Mouse (Mus musculus) limb, embryonic 14.5 days (tissue): Measurements from ENCODE around the gene Hlcs. TPM values are rescaled to one million over a fixed set of nuclear protein-coding genes. Genes with fewer than 3 reads are reported as not detected.

Source experiments
- ATAC-seq: fragments of 200-750 bp; cut with Nextera tagmentation; 2 replicates; pipeline ENCODE4 v1.8.0; 2017; ENCODE audit warnings: low read depth, moderate number of reproducible peaks, moderate TSS enrichment; ENCODE audit not compliant: low FRiP score
- DNase-seq: peaks from one replicate; pipeline ENCODE4 v3.0.0-alpha.2; 2015; ENCODE audit warnings: low spot score
- H3K27ac ChIP-seq: fragments of 300-500 bp; sonication (generic); replicated peaks from 2 replicates; pipeline ENCODE4 v1.5.1; 2014; ENCODE audit warnings: low read depth, mild to moderate bottlenecking, low read length, moderate library complexity, mixed read lengths
- H3K27me3 ChIP-seq: fragments of 300-500 bp; sonication (generic); 2 replicates; pipeline ENCODE4 v1.6.1; 2014; ENCODE audit warnings: low read length, mixed read lengths; ENCODE audit not compliant: control insufficient read depth, insufficient read depth
- H3K36me3 ChIP-seq: fragments of 300-500 bp; sonication (generic); 2 replicates; pipeline ENCODE4 v1.6.1; 2014; ENCODE audit warnings: mild to moderate bottlenecking, low read length, moderate library complexity, mixed read lengths; ENCODE audit not compliant: control insufficient read depth, insufficient read depth
- H3K4me1 ChIP-seq: fragments of 300-500 bp; sonication (generic); 2 replicates; pipeline ENCODE4 v1.6.1; 2014; ENCODE audit warnings: antibody characterized with exemption, low read length, mixed read lengths; ENCODE audit not compliant: control insufficient read depth, insufficient read depth
- H3K4me2 ChIP-seq: fragments of 300-500 bp; sonication (generic); replicated peaks from 2 replicates; pipeline ENCODE4 v1.6.1; 2014; ENCODE audit warnings: low read depth, mild to moderate bottlenecking, low read length, moderate library complexity; ENCODE audit not compliant: severe bottlenecking
- H3K4me3 ChIP-seq: fragments of 300-500 bp; sonication (generic); replicated peaks from 2 replicates; pipeline ENCODE4 v1.5.1; 2014; ENCODE audit warnings: low read length
- H3K9ac ChIP-seq: fragments of 300-500 bp; sonication (generic); 2 replicates; pipeline ENCODE4 v1.6.1; 2014; ENCODE audit warnings: mild to moderate bottlenecking, low read depth, low read length, moderate library complexity; ENCODE audit not compliant: severe bottlenecking
- H3K9me3 ChIP-seq: fragments of 300-500 bp; sonication (generic); 2 replicates; pipeline ENCODE4 v1.6.1; 2016; ENCODE audit warnings: low read length; ENCODE audit not compliant: control insufficient read depth
- POLR2A ChIP-seq: fragments of 200-500 bp; IDR thresholded peaks from 2 replicates; pipeline ENCODE4 v1.8.0; 2012; ENCODE audit warnings: inconsistent platforms, mild to moderate bottlenecking, moderate library complexity, borderline replicate concordance; ENCODE audit not compliant: insufficient read depth, insufficient read length; ENCODE audit errors: extremely low read depth
- WGBS: fragments of 180-500 bp; shearing (Covaris S2); extraction: QIAGEN DNeasy Blood & Tissue Kit; methylation state at CpG from one replicate; pipeline ENCODE4 v1.1.7; 2014; 5-methylcytosine and 5-hydroxymethylcytosine counted together
- polyA plus RNA-seq, 2 experiments: library from polyadenylated mRNA; depleted of rRNA in 1 of 2; stranded (reverse) in 1 of 2; unstranded in 1 of 2; fragments of >200 nt; fragmentation: Nextera tagmentation in 1 of 2; extraction: Ambion mirVana in 1 of 2; gene quantifications; 2 replicates each; pipeline versions ENCODE4 v1.2.1 to v1.2.3; 2012 to 2014

Gene Hlcs
- polyA plus RNA-seq, 2 experiments, result 6.3 to 7.1 TPM

DNA sequence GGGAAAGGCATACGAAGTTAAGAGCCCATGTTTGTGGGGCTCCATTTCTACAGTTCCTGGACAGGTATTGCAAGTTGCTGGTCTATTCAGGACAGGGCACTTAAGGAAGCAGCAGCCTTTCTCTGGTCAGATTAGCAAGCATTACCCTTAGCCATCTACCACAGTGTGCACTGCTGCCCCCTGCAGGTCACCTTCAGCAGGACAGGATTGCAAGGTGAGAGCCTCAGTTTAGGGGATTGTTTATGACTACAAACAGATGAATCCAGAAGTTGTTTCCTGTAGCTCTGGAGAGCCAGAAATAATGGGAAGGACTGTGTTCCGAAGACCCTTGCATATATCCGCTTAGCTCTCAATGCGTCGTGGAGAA, 18.5 kb upstream of the Hlcs start:
- no peak for ATAC-seq
- WGBS, result 61% methylated on average over 5 of the region's 5 CpGs
- Histone ChIP-seq H3K36me3 (no peaks in the 10 kb centered on the region), H3K4me1 (peaks cover 12% of the 10 kb centered on the region), H3K27me3 (peaks cover 19% of the 10 kb centered on the region), H3K27ac (no peak overlapping the region), H3K4me2 (no peak overlapping the region), H3K9ac (no peak overlapping the region), H3K9me3 (no peaks in the 10 kb centered on the region), H3K4me3 (no peak overlapping the region)
- no peak for DNase-seq
- TF ChIP-seq POLR2A, result no peak

DNA sequence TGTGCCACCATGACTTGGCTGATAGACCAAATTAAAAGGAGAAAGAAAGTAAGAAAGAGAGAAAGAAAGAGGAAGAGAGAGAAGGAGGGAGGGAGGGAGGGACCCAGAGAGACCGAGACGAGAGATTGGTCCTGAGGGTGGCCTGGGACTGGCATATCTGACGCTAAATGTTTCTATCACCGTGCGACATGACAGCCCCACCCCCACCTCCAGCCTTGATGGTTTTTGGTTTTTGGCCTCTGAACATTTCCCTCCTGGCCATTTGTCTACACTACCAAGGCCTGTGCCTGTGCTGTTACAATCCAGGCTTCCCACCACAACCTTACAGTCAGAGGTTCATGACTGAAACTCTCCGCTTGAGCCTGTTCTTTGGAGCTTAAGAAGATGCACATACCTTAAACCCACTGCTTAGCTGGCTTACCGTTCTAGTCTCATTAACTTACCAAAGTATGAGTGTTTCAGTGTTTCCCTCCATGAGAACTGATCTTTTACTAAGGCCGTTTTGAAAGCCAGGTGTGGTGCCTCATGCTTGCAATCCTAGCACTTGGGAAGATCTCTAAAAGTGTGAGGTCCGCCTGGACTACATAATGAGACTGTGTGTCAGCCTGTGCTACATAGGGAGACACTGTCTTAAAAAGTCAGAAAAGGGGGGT, 18.0 kb upstream of the Hlcs start:
- no peak overlapping the region for H3K4me2 ChIP-seq
- H3K9ac ChIP-seq, result no peak overlapping the region
- no peaks in the 10 kb centered on the region for H3K36me3 ChIP-seq
- 82% methylated on average over 9 of the region's 9 CpGs for WGBS
- TF ChIP-seq POLR2A, result no peak
- no peak overlapping the region for H3K4me3 ChIP-seq
- DNase-seq (no peak), ATAC-seq (no peak)
- peaks cover 22% of the 10 kb centered on the region for H3K27me3 ChIP-seq
- H3K4me1 ChIP-seq, result peaks cover 12% of the 10 kb centered on the region
- no peaks in the 10 kb centered on the region for H3K9me3 ChIP-seq
- H3K27ac ChIP-seq, result no peak overlapping the region

DNA sequence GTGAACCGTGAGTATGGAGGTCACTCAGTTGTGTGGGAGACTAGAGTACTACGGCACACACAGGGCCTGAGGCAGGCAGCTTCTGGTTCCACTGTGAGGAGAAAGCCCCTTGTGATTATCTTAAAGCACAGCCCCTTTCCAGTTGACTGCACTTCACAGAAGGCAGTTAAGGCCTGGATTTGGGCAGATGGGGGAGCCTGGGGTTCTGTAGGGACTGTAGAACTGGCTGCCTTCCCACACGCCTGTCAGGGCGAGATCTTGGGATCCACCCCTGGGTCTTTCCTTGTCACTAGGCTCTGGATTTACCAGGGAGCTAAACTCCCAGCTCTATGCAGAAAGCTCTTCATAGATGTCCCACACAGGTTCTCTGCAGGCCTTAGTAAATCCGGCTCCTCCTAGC, 17.1 kb upstream of the Hlcs start:
- Histone ChIP-seq H3K4me3 (no peak overlapping the region), H3K4me1 (peaks cover 12% of the 10 kb centered on the region), H3K4me2 (no peak overlapping the region), H3K27me3 (peaks cover 22% of the 10 kb centered on the region), H3K9me3 (no peaks in the 10 kb centered on the region), H3K9ac (no peak overlapping the region), H3K27ac (no peak overlapping the region), H3K36me3 (no peaks in the 10 kb centered on the region)
- no peak for DNase-seq
- 75% methylated on average over 5 of the region's 5 CpGs for WGBS
- no peak for TF ChIP-seq POLR2A
- no peak for ATAC-seq

DNA sequence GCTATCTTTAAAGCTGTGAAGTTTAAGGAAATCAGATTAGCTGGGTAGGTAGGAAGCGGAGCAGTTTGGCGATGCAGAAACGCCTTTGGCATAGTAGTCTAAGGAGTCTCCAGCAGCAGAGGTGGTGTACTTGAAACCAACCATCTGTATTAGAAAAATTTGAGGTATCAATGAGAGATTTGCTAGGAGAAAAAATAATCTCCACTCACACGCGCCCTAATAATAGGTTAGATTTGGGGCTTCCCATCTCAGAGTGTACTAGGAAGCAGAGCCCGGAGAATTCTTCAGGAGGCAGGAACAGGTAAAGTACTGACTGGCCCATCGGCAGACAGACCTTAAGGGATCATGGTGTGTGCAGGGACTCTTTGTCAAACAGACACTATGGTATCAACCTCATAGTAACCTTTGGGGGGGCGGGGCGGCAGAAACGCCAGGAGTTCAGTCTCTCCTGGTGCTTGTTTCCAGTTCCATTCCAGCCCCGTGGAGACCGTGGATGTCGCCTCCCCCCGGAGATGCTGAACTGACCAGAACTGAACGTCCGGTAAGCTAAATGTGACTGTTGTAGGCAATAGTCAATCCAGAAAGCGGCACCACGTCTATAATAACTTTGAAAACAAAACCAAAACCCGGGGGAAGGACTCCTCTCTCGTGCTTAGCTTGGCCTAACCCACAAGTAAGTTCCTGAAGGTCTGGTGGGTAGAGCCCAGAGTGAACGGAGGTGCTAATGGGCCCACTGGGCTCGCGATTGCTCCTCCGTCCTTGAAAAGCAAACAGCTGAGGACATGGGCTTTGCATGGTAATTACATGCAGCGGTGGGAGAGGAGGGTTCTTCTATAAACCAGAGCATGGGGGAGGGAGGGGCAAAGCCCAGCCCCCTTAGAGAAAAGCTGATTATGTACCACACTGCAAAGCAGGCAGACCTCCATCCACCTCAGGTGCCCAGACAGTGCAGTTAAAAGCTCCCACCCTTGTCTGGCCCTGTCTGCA, 15.8 kb upstream of the Hlcs start:
- 7% methylated on average over 25 of the region's 25 CpGs for WGBS
- Histone ChIP-seq H3K9me3 (no peaks in the 10 kb centered on the region), H3K4me1 (peaks cover 12% of the 10 kb centered on the region), H3K27me3 (peaks cover 22% of the 10 kb centered on the region), H3K4me2 (peak overlapping the region; percentile 81), H3K4me3 (peak overlapping the region; percentile 51), H3K9ac (0 out of 2 replicates have a peak overlapping the region, but pooled peaks have one; percentile 49), H3K27ac (no peak overlapping the region), H3K36me3 (no peaks in the 10 kb centered on the region)
- DNase-seq (no peak), ATAC-seq (no peak)
- TF ChIP-seq POLR2A, result no peak
